Mouse (Mus musculus) embryonic fibroblast, embryonic 13.5 days (primary cell): ENCODE measurements around the gene Tgfa. TPM values are rescaled to one million over a fixed set of nuclear protein-coding genes. Genes with fewer than 3 reads are reported as not detected.

Source experiments
- H3K27ac ChIP-seq: 2 replicates; pipeline ENCODE4 v1.5.1; 2012; ENCODE audit warnings: low read length, control low read depth, inconsistent platforms; ENCODE audit not compliant: insufficient read depth
- H3K4me1 ChIP-seq: 2 replicates; pipeline ENCODE4 v1.6.1; 2011; ENCODE audit warnings: low read length; ENCODE audit not compliant: control insufficient read depth, insufficient read depth
- H3K4me3 ChIP-seq: 2 replicates; pipeline ENCODE4 v1.5.1; 2011; ENCODE audit warnings: mild to moderate bottlenecking, control low read depth, low read length; ENCODE audit not compliant: insufficient read depth
- CTCF ChIP-seq: IDR thresholded peaks from 2 replicates; pipeline ENCODE4 v1.5.1; 2011; ENCODE audit warnings: mild to moderate bottlenecking, control low read depth, low read length, moderate library complexity, borderline replicate concordance; ENCODE audit not compliant: insufficient read depth
- POLR2A ChIP-seq: IDR thresholded peaks from 2 replicates; pipeline ENCODE4 v1.6.1; 2011; ENCODE audit warnings: low read depth, mild to moderate bottlenecking, control low read depth, low read length, moderate library complexity
- polyA plus RNA-seq: library from polyadenylated mRNA; stranded (reverse); fragments of >200 nt; gene quantifications from 2 replicates; pipeline ENCODE4 v1.2.4, GENCODE M21; 2011; ENCODE audit warnings: low read depth; ENCODE audit not compliant: missing spikeins, insufficient read length

Tgfa gene
- polyA plus RNA-seq, 1 experiment, result 0.42 TPM

DNA sequence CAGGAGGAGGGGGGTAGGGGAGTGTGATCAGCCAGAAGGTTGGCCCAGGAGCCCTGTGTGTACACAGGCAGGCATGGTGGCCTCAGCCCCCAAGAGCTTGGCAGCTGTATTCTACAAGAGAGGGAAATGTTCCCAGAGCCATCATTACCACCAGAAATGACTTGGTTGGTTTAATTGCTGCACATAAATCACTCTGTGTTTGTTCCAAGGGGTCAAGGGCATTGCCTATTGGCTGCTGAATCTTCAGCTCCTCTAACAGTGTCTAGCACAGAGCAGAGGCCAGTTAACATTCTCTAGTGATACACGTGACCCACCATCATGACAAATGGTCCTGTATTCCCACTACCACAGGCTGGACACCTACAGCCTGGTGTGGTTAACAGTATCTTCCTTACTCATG, 119.0 kb downstream of the Tgfa start:
- Histone ChIP-seq H3K4me3 (no peak overlapping the region), H3K27ac (no peak overlapping the region), H3K4me1 (peaks cover 4% of the 10 kb centered on the region)
- TF ChIP-seq POLR2A, result no peak
- no peak for TF ChIP-seq CTCF

GRCm38 (mm10) chr6:86317066-86317465, 122.0 kb downstream of the Tgfa start:
- Histone ChIP-seq H3K27ac (no peak overlapping the region), H3K4me1 (peaks cover 10% of the 10 kb centered on the region), H3K4me3 (no peak overlapping the region)
- TF ChIP-seq CTCF (no peak), POLR2A (no peak)

- Histone ChIP-seq H3K4me1 (peaks cover 10% of the 10 kb centered on the region), H3K4me3 (no peak overlapping the region), H3K27ac (peak overlapping the region; percentile 51; the same call in 1 of the 2 replicates)
- no peak for TF ChIP-seq CTCF
- TF ChIP-seq POLR2A, result no peak
Observed at GRCm38 (mm10) chr6:86318855-86319254, 123.8 kb downstream of the Tgfa start.

- Histone ChIP-seq H3K4me3 (no peak overlapping the region), H3K4me1 (peaks cover 12% of the 10 kb centered on the region)
Observed at GRCm38 (mm10) chr6:86322031-86322563, 127.1 kb downstream of the Tgfa start.

GRCm38 (mm10) chr6:86322991-86323390, 128.0 kb downstream of the Tgfa start:
- TF ChIP-seq CTCF, result no peak
- no peak for TF ChIP-seq POLR2A
- Histone ChIP-seq H3K27ac (no peak overlapping the region), H3K4me3 (no peak overlapping the region), H3K4me1 (peaks cover 12% of the 10 kb centered on the region)

More at GRCm38 (mm10) chr6:86322031-86322563, 127.1 kb downstream of the Tgfa start:
- TF ChIP-seq POLR2A (no peak), CTCF (no peak)
- H3K27ac ChIP-seq, result no peak overlapping the region

- H3K4me1 ChIP-seq, result peaks cover 4% of the 10 kb centered on the region; the same call in 1 of the 2 replicates
- TF ChIP-seq CTCF (no peak), POLR2A (no peak)
- H3K27ac ChIP-seq, result peak overlapping the region; percentile 29; the same call in 1 of the 2 replicates
- no peak overlapping the region for H3K4me3 ChIP-seq
Observed at GRCm38 (mm10) chr6:86324400-86324799, 129.4 kb downstream of the Tgfa start.

Other genes with a start within 250 kb of the Tgfa start
- gene Dusp11, start 233.6 kb upstream of the Tgfa start, polyA plus RNA-seq, result 110 and 114 TPM in 2 replicates
- gene Figla, start 179.1 kb upstream of the Tgfa start, polyA plus RNA-seq, result not detected in 2 replicates
- gene Add2, start 166.5 kb upstream of the Tgfa start, polyA plus RNA-seq, result 0.11 and 0.17 TPM in 2 replicates
- 27.5 and 31.9 TPM in 2 replicates for gene Fam136a, start 170.4 kb downstream of the Tgfa start, polyA plus RNA-seq
- gene Snrpg, start 176.1 kb downstream of the Tgfa start, polyA plus RNA-seq, result 141 and 203 TPM in 2 replicates
- 117 and 140 TPM in 2 replicates for gene Pcyox1, start 201.9 kb downstream of the Tgfa start, polyA plus RNA-seq
- 92.6 and 133 TPM in 2 replicates for gene Tia1, start 209.0 kb downstream of the Tgfa start, polyA plus RNA-seq
- not detected in 2 replicates for gene Gm44790, start 231.4 kb downstream of the Tgfa start, polyA plus RNA-seq
- 9.6 and 9.7 TPM in 2 replicates for gene C87436, start 243.2 kb downstream of the Tgfa start, polyA plus RNA-seq